Mouse (Mus musculus) ES-Bruce4 (cell line): ENCODE measurements around the gene Amhr2. TPM values are rescaled to one million over a fixed set of nuclear protein-coding genes. Genes with fewer than 3 reads are reported as not detected.
A peak's percentile ranks its signal among the peaks of the same experiment; 100 is the strongest.

Experiments used
- H3K27ac ChIP-seq: 2 replicates; pipeline ENCODE4 v1.5.1; 2012; ENCODE audit warnings: low read length, inconsistent platforms; ENCODE audit not compliant: insufficient read depth
- H3K27me3 ChIP-seq: 2 replicates; pipeline ENCODE4 v1.6.1; 2012; ENCODE audit warnings: mild to moderate bottlenecking, low read length, inconsistent platforms; ENCODE audit not compliant: control insufficient read depth, poor library complexity, insufficient read depth, severe bottlenecking
- H3K36me3 ChIP-seq: 2 replicates; pipeline ENCODE4 v1.6.1; 2012; ENCODE audit warnings: inconsistent platforms, mild to moderate bottlenecking, low read length, moderate library complexity; ENCODE audit not compliant: control insufficient read depth, poor library complexity, insufficient read depth, severe bottlenecking
- H3K4me1 ChIP-seq: one replicate; pipeline ENCODE4 v1.8.1; 2011; ENCODE audit warnings: low read length; ENCODE audit not compliant: control insufficient read depth, insufficient read depth
- H3K4me3 ChIP-seq: 2 replicates; pipeline ENCODE4 v1.5.1; 2011; ENCODE audit warnings: low read depth, mild to moderate bottlenecking, low read length
- H3K9ac ChIP-seq: 2 replicates; pipeline ENCODE4 v1.6.1; 2012; ENCODE audit warnings: low read depth, mild to moderate bottlenecking, inconsistent platforms; ENCODE audit not compliant: poor library complexity, severe bottlenecking
- H3K9me3 ChIP-seq: replicated peaks from 2 replicates; pipeline ENCODE4 v1.6.1; 2012; ENCODE audit warnings: mild to moderate bottlenecking, low read length, inconsistent platforms; ENCODE audit not compliant: control insufficient read depth, poor library complexity, insufficient read depth, severe bottlenecking
- CTCF ChIP-seq: IDR thresholded peaks from one replicate; pipeline ENCODE4 v1.8.1; 2011; ENCODE audit warnings: low read depth, low read length
- EP300 ChIP-seq: IDR thresholded peaks from 2 replicates; pipeline ENCODE4 v1.6.1; 2011; ENCODE audit warnings: low read depth, low read length; ENCODE audit not compliant: insufficient read depth
- POLR2A ChIP-seq: IDR thresholded peaks from one replicate; pipeline ENCODE4 v1.8.1; 2011; ENCODE audit warnings: low read length; ENCODE audit not compliant: insufficient read depth
- polyA plus RNA-seq: library from polyadenylated mRNA; stranded (reverse); fragments of >200 nt; gene quantifications from 2 replicates; pipeline ENCODE4 v1.2.4, GENCODE M21; 2011; ENCODE audit warnings: low read depth; ENCODE audit not compliant: missing spikeins, insufficient read depth, insufficient read length

Amhr2 gene
- polyA plus RNA-seq, 1 experiment, result 2.8 TPM

GRCm38 (mm10) chr15:102407681-102408557 lies 37.2 kb upstream of the Amhr2 start:
- Histone ChIP-seq H3K27me3 (no peaks in the 10 kb centered on the region), H3K4me3 (peak overlapping the region; percentile 34), H3K9me3 (no peaks in the 10 kb centered on the region), H3K4me1 (peaks cover 3% of the 10 kb centered on the region), H3K9ac (peak overlapping the region; percentile 99; the same call in 1 of the 2 replicates), H3K27ac (no peak overlapping the region), H3K36me3 (peaks cover 54% of the 10 kb centered on the region)
- TF ChIP-seq POLR2A (no peak), CTCF (no peak), EP300 (no peak)

DNA sequence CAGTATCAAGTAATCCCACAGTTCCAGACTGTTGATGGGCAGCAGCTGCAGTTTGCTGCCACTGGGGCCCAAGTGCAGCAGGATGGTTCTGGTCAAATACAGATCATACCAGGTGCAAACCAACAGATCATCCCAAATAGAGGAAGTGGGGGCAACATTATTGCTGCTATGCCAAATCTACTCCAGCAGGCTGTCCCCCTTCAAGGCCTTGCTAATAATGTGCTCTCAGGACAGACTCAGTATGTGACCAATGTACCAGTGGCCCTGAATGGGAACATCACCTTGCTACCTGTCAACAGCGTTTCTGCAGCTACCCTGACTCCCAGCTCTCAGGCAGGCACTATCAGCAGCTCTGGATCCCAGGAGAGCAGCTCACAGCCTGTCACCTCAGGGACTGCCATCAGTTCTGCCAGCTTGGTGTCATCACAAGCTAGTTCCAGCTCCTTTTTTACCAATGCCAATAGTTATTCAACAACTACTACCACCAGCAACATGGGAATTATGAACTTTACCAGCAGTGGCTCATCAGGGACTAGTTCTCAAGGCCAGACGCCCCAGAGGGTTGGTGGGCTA lies 36.5 kb upstream of the Amhr2 start:
- H3K4me3 ChIP-seq, result no peak overlapping the region
- no peak overlapping the region for H3K9ac ChIP-seq
- H3K27me3 ChIP-seq, result no peaks in the 10 kb centered on the region
- H3K27ac ChIP-seq, result no peak overlapping the region
- TF ChIP-seq POLR2A, result no peak
- no peak for TF ChIP-seq CTCF
- no peak for TF ChIP-seq EP300
- no peaks in the 10 kb centered on the region for H3K9me3 ChIP-seq
- peaks cover 55% of the 10 kb centered on the region for H3K36me3 ChIP-seq
- H3K4me1 ChIP-seq, result peaks cover 3% of the 10 kb centered on the region

GRCm38 (mm10) chr15:102409286-102409685 lies 35.9 kb upstream of the Amhr2 start:
- H3K9me3 ChIP-seq, result no peaks in the 10 kb centered on the region
- no peak overlapping the region for H3K27ac ChIP-seq
- peaks cover 57% of the 10 kb centered on the region for H3K36me3 ChIP-seq
- 0 out of 2 replicates have a peak overlapping the region, but pooled peaks have one; percentile 6 for H3K4me3 ChIP-seq
- TF ChIP-seq POLR2A, result no peak
- no peak for TF ChIP-seq EP300
- TF ChIP-seq CTCF, result no peak
- H3K27me3 ChIP-seq, result no peaks in the 10 kb centered on the region
- H3K4me1 ChIP-seq, result peaks cover 3% of the 10 kb centered on the region
- no peak overlapping the region for H3K9ac ChIP-seq

DNA sequence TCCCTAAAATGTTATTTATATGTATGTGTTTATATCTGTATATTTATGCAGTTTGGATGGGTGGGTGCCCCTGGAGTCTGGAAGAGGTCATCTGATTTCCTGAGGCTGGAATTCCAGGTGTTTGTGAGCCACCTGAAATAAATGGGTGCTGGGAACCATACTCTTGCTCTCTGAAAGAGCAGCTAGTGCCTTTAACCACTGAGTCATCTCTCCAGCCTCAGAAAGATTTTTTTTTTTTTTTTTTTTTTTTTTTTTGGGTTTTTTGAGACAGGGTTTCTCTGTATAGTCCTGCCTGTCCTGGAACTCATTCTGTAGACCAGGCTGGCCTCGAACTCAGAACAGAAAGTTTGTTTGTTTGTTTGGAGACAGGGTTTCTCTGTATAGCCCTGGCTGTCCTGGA lies 34.1 kb upstream of the Amhr2 start:
- Histone ChIP-seq H3K27me3 (no peaks in the 10 kb centered on the region), H3K9me3 (no peaks in the 10 kb centered on the region), H3K4me3 (no peak overlapping the region), H3K36me3 (peaks cover 62% of the 10 kb centered on the region), H3K9ac (peak overlapping the region; percentile 54; the same call in 1 of the 2 replicates), H3K4me1 (peaks cover 3% of the 10 kb centered on the region), H3K27ac (no peak overlapping the region)
- no peak for TF ChIP-seq CTCF
- TF ChIP-seq EP300, result no peak
- TF ChIP-seq POLR2A, result no peak

- no peak overlapping the region for H3K4me3 ChIP-seq
- no peak overlapping the region for H3K27ac ChIP-seq
- H3K27me3 ChIP-seq, result no peaks in the 10 kb centered on the region
- H3K36me3 ChIP-seq, result peaks cover 62% of the 10 kb centered on the region
- peaks cover 1% of the 10 kb centered on the region for H3K4me1 ChIP-seq
- no peaks in the 10 kb centered on the region for H3K9me3 ChIP-seq
- H3K9ac ChIP-seq, result no peak overlapping the region
- TF ChIP-seq CTCF, result no peak
Observed at GRCm38 (mm10) chr15:102413687-102414086, 31.5 kb upstream of the Amhr2 start.

DNA sequence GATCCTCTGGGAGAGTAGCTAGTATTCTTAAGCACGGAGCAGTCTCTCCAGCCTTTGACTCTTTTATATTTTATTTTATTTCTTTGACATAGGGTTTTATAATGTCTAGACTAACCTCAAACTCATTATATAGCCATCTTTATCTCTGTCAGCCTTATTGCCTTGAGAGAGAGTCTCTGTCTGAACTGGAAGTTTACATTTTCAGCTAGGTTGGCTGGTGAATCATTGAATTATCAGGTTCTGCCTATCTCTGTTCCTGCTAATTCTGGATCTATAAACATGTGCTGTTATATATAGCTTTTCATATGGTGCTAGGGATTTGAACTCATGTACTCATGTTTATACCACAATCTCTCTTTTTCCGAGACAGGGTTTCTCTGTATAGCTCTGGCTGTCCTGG lies 27.6 kb upstream of the Amhr2 start:
- H3K27ac ChIP-seq, result no peak overlapping the region
- H3K27me3 ChIP-seq, result no peaks in the 10 kb centered on the region
- no peak for TF ChIP-seq EP300
- TF ChIP-seq POLR2A, result no peak
- no peak for TF ChIP-seq CTCF
- peaks cover 47% of the 10 kb centered on the region for H3K36me3 ChIP-seq
- no peak overlapping the region for H3K4me3 ChIP-seq
- no peaks in the 10 kb centered on the region for H3K9me3 ChIP-seq
- H3K9ac ChIP-seq, result peak overlapping the region; percentile 40; the same call in 1 of the 2 replicates
- no peaks in the 10 kb centered on the region for H3K4me1 ChIP-seq
